Mouse (Mus musculus) midbrain, embryonic 13.5 days (tissue): ENCODE results near the gene Tns3. TPM values are rescaled to one million over a fixed set of nuclear protein-coding genes. Genes with fewer than 3 reads are reported as not detected.

ENCODE experiments used
- ATAC-seq: fragments of 200-750 bp; cut with Nextera tagmentation; 2 replicates; pipeline ENCODE4 v1.8.0; 2017; ENCODE audit warnings: mild to moderate bottlenecking, moderate TSS enrichment, moderate library complexity
- H3K27ac ChIP-seq: fragments of 300-500 bp; sonication (generic); 2 replicates; pipeline ENCODE4 v1.5.1; 2015; ENCODE audit warnings: inconsistent platforms, mild to moderate bottlenecking, moderate library complexity
- H3K27me3 ChIP-seq: fragments of 300-500 bp; sonication (generic); 2 replicates; pipeline ENCODE4 v1.6.1; 2015; ENCODE audit warnings: mild to moderate bottlenecking, inconsistent platforms
- H3K36me3 ChIP-seq: fragments of 300-500 bp; sonication (generic); 2 replicates; pipeline ENCODE4 v1.6.1; 2015; ENCODE audit warnings: mild to moderate bottlenecking, inconsistent platforms
- H3K4me1 ChIP-seq: fragments of 300-500 bp; sonication (generic); replicated peaks from 2 replicates; pipeline ENCODE4 v1.6.1; 2015; ENCODE audit warnings: inconsistent platforms
- H3K4me2 ChIP-seq: fragments of 300-500 bp; sonication (generic); replicated peaks from 2 replicates; pipeline ENCODE4 v1.6.1; 2015; ENCODE audit warnings: moderate library complexity, mild to moderate bottlenecking, inconsistent platforms
- H3K4me3 ChIP-seq: fragments of 300-500 bp; sonication (generic); replicated peaks from 2 replicates; pipeline ENCODE4 v1.5.1; 2015; ENCODE audit warnings: mild to moderate bottlenecking, inconsistent platforms
- H3K9ac ChIP-seq: fragments of 300-500 bp; sonication (generic); replicated peaks from 2 replicates; pipeline ENCODE4 v1.6.1; 2015; ENCODE audit warnings: mild to moderate bottlenecking, inconsistent platforms
- H3K9me3 ChIP-seq: fragments of 300-500 bp; sonication (generic); 2 replicates; pipeline ENCODE4 v1.6.1; 2016; ENCODE audit warnings: mild to moderate bottlenecking, inconsistent platforms
- WGBS: fragments of 180-500 bp; shearing (Covaris S2); methylation state at CpG from one replicate; pipeline ENCODE4 v1.1.7; 2015; 5-methylcytosine and 5-hydroxymethylcytosine counted together
- polyA plus RNA-seq: library from polyadenylated mRNA; unstranded; fragments of >200 nt; fragmentation: Nextera tagmentation; extraction: Ambion mirVana; gene quantifications from 2 replicates; pipeline ENCODE4 v1.2.1, GENCODE M21; 2015

Tns3 gene
- polyA plus RNA-seq, 1 experiment from 2014 or later = 4.4 TPM

- 72% methylated on average over 8 of the region's 8 CpGs for WGBS
- H3K4me3 ChIP-seq = no peak overlapping the region
- ATAC-seq = no peak
Observed at GRCm38 (mm10) chr11:8493931-8494490, 170.3 kb downstream of the Tns3 start.

GRCm38 (mm10) chr11:8492332-8492731 lies 172.0 kb downstream of the Tns3 start:
- Histone ChIP-seq H3K27ac (no peak overlapping the region), H3K9me3 (no peaks in the 10 kb centered on the region), H3K27me3 (no peaks in the 10 kb centered on the region), H3K4me1 (peaks cover 12% of the 10 kb centered on the region; the same call in 1 of the 2 replicates), H3K4me2 (no peak overlapping the region), H3K36me3 (no peaks in the 10 kb centered on the region), H3K9ac (no peak overlapping the region), H3K4me3 (no peak overlapping the region)
- no peak for ATAC-seq
- 89% methylated on average over 10 of the region's 10 CpGs for WGBS

More at GRCm38 (mm10) chr11:8493931-8494490, 170.3 kb downstream of the Tns3 start:
- H3K9ac ChIP-seq = no peak overlapping the region
- H3K4me2 ChIP-seq = no peak overlapping the region
- no peaks in the 10 kb centered on the region for H3K27me3 ChIP-seq
- no peaks in the 10 kb centered on the region for H3K9me3 ChIP-seq
- H3K36me3 ChIP-seq = no peaks in the 10 kb centered on the region
- H3K27ac ChIP-seq = no peak overlapping the region
- H3K4me1 ChIP-seq = peaks cover 12% of the 10 kb centered on the region; the same call in 1 of the 2 replicates

GRCm38 (mm10) chr11:8488248-8488647 lies 176.1 kb downstream of the Tns3 start:
- Histone ChIP-seq H3K27me3 (no peaks in the 10 kb centered on the region), H3K9ac (no peak overlapping the region), H3K36me3 (no peaks in the 10 kb centered on the region), H3K27ac (no peak overlapping the region), H3K9me3 (no peaks in the 10 kb centered on the region), H3K4me2 (no peak overlapping the region), H3K4me1 (no peaks in the 10 kb centered on the region), H3K4me3 (no peak overlapping the region)
- 83% methylated on average over 6 of the region's 6 CpGs for WGBS
- ATAC-seq = no peak

GRCm38 (mm10) chr11:8486552-8486951 lies 177.8 kb downstream of the Tns3 start:
- Histone ChIP-seq H3K36me3 (no peaks in the 10 kb centered on the region), H3K4me3 (no peak overlapping the region), H3K27ac (no peak overlapping the region), H3K9ac (no peak overlapping the region), H3K4me1 (0 out of 2 replicates have a peak, but pooled peaks cover 4% of the 10 kb centered on the region), H3K9me3 (no peaks in the 10 kb centered on the region), H3K4me2 (no peak overlapping the region), H3K27me3 (no peaks in the 10 kb centered on the region)
- ATAC-seq = no peak
- 97% methylated on average over 4 of the region's 4 CpGs for WGBS

- no peak for ATAC-seq
- Histone ChIP-seq H3K4me2 (no peak overlapping the region), H3K36me3 (no peaks in the 10 kb centered on the region), H3K9ac (no peak overlapping the region), H3K27ac (no peak overlapping the region), H3K9me3 (no peaks in the 10 kb centered on the region), H3K4me3 (no peak overlapping the region), H3K4me1 (0 out of 2 replicates have a peak, but pooled peaks cover 4% of the 10 kb centered on the region), H3K27me3 (no peaks in the 10 kb centered on the region)
- 92% methylated on average over 4 of the region's 4 CpGs for WGBS
Observed at GRCm38 (mm10) chr11:8484538-8484937, 179.8 kb downstream of the Tns3 start.

- H3K4me1 ChIP-seq = 0 out of 2 replicates have a peak, but pooled peaks cover 4% of the 10 kb centered on the region
- H3K9me3 ChIP-seq = no peaks in the 10 kb centered on the region
- no peak overlapping the region for H3K4me3 ChIP-seq
- no peaks in the 10 kb centered on the region for H3K27me3 ChIP-seq
- no peak overlapping the region for H3K9ac ChIP-seq
- no peaks in the 10 kb centered on the region for H3K36me3 ChIP-seq
- 70% methylated on average over 3 of the region's 3 CpGs for WGBS
- no peak for ATAC-seq
- H3K4me2 ChIP-seq = no peak overlapping the region
- no peak overlapping the region for H3K27ac ChIP-seq
Observed at GRCm38 (mm10) chr11:8482721-8483120, 181.6 kb downstream of the Tns3 start.

GRCm38 (mm10) chr11:8481962-8482361 lies 182.4 kb downstream of the Tns3 start:
- H3K36me3 ChIP-seq = no peaks in the 10 kb centered on the region
- H3K4me1 ChIP-seq = 0 out of 2 replicates have a peak, but pooled peaks cover 4% of the 10 kb centered on the region
- no peaks in the 10 kb centered on the region for H3K9me3 ChIP-seq
- ATAC-seq = peak; percentile 49; the same call in 1 of the 2 replicates
- H3K9ac ChIP-seq = no peak overlapping the region
- H3K4me3 ChIP-seq = no peak overlapping the region
- 64% methylated on average over 5 of the region's 5 CpGs for WGBS
- no peaks in the 10 kb centered on the region for H3K27me3 ChIP-seq
- no peak overlapping the region for H3K4me2 ChIP-seq
- H3K27ac ChIP-seq = no peak overlapping the region

- Histone ChIP-seq H3K9ac (no peak overlapping the region), H3K4me3 (no peak overlapping the region), H3K27ac (no peak overlapping the region), H3K4me2 (no peak overlapping the region), H3K4me1 (0 out of 2 replicates have a peak, but pooled peaks cover 4% of the 10 kb centered on the region), H3K9me3 (no peaks in the 10 kb centered on the region), H3K36me3 (no peaks in the 10 kb centered on the region), H3K27me3 (no peaks in the 10 kb centered on the region)
- peak; percentile 48; the same call in 1 of the 2 replicates for ATAC-seq
- 92% methylated on average over 6 of the region's 6 CpGs for WGBS
Observed at GRCm38 (mm10) chr11:8481529-8481928, 182.8 kb downstream of the Tns3 start.

- Histone ChIP-seq H3K27me3 (no peaks in the 10 kb centered on the region), H3K4me1 (0 out of 2 replicates have a peak, but pooled peaks cover 4% of the 10 kb centered on the region), H3K4me2 (no peak overlapping the region), H3K9me3 (no peaks in the 10 kb centered on the region), H3K4me3 (no peak overlapping the region), H3K36me3 (no peaks in the 10 kb centered on the region), H3K27ac (no peak overlapping the region), H3K9ac (no peak overlapping the region)
- WGBS = 95% methylated on average over 2 of the region's 2 CpGs
- ATAC-seq = no peak
Observed at GRCm38 (mm10) chr11:8479858-8480257, 184.5 kb downstream of the Tns3 start.

- H3K36me3 ChIP-seq = no peaks in the 10 kb centered on the region
- H3K27ac ChIP-seq = no peak overlapping the region
- no peak overlapping the region for H3K9ac ChIP-seq
- H3K4me3 ChIP-seq = no peak overlapping the region
- H3K9me3 ChIP-seq = no peaks in the 10 kb centered on the region
- no peak for ATAC-seq
- WGBS = 93% methylated on average over 7 of the region's 7 CpGs
- no peak overlapping the region for H3K4me2 ChIP-seq
- 0 out of 2 replicates have a peak, but pooled peaks cover 4% of the 10 kb centered on the region for H3K4me1 ChIP-seq
- no peaks in the 10 kb centered on the region for H3K27me3 ChIP-seq
Observed at GRCm38 (mm10) chr11:8479313-8479712, 185.0 kb downstream of the Tns3 start.

GRCm38 (mm10) chr11:8473616-8474015 lies 190.7 kb downstream of the Tns3 start:
- Histone ChIP-seq H3K4me3 (no peak overlapping the region), H3K4me1 (peaks cover 6% of the 10 kb centered on the region), H3K27me3 (0 out of 2 replicates have a peak, but pooled peaks cover 5% of the 10 kb centered on the region), H3K9me3 (no peaks in the 10 kb centered on the region), H3K36me3 (no peaks in the 10 kb centered on the region), H3K9ac (no peak overlapping the region), H3K27ac (no peak overlapping the region), H3K4me2 (no peak overlapping the region)
- 91% methylated on average over 5 of the region's 5 CpGs for WGBS
- no peak for ATAC-seq

GRCm38 (mm10) chr11:8472439-8472838 lies 191.9 kb downstream of the Tns3 start:
- Histone ChIP-seq H3K27me3 (0 out of 2 replicates have a peak, but pooled peaks cover 9% of the 10 kb centered on the region), H3K27ac (no peak overlapping the region), H3K9me3 (no peaks in the 10 kb centered on the region), H3K4me1 (peaks cover 17% of the 10 kb centered on the region), H3K4me2 (no peak overlapping the region), H3K36me3 (no peaks in the 10 kb centered on the region), H3K4me3 (no peak overlapping the region), H3K9ac (no peak overlapping the region)
- no peak for ATAC-seq
- 91% methylated on average over 12 of the region's 12 CpGs for WGBS

GRCm38 (mm10) chr11:8471535-8471934 lies 192.8 kb downstream of the Tns3 start:
- Histone ChIP-seq H3K4me1 (peaks cover 20% of the 10 kb centered on the region), H3K4me2 (no peak overlapping the region), H3K36me3 (no peaks in the 10 kb centered on the region), H3K9ac (no peak overlapping the region), H3K9me3 (no peaks in the 10 kb centered on the region), H3K27me3 (0 out of 2 replicates have a peak, but pooled peaks cover 9% of the 10 kb centered on the region), H3K4me3 (no peak overlapping the region), H3K27ac (no peak overlapping the region)
- WGBS = 89% methylated on average over 3 of the region's 3 CpGs
- ATAC-seq = no peak
